Mouse (Mus musculus) liver, embryonic 14.5 days (tissue): ENCODE results near the gene Gpr176. TPM values are rescaled to one million over a fixed set of nuclear protein-coding genes. Genes with fewer than 3 reads are reported as not detected.

ENCODE experiments used
- ATAC-seq: fragments of 200-750 bp; cut with Nextera tagmentation; 2 replicates; pipeline ENCODE4 v1.8.0; 2017; ENCODE audit warnings: moderate number of reproducible peaks, mild to moderate bottlenecking, moderate library complexity; ENCODE audit not compliant: insufficient read depth
- DNase-seq, 3 experiments: peaks; one replicate each; pipeline ENCODE4 v3.0.0-alpha.2; 2012 to 2013; ENCODE audit warnings: low read depth in 3 of 3, low spot score in 3 of 3
- H3K27ac ChIP-seq: fragments of 300-500 bp; sonication (generic); 2 replicates; pipeline ENCODE4 v1.5.1; 2014; ENCODE audit warnings: moderate library complexity, mild to moderate bottlenecking, control low read depth, inconsistent platforms
- H3K27me3 ChIP-seq: fragments of 300-500 bp; sonication (generic); 2 replicates; pipeline ENCODE4 v1.6.1; 2014; ENCODE audit warnings: mild to moderate bottlenecking, low read length, moderate library complexity; ENCODE audit not compliant: control insufficient read depth, insufficient read depth
- H3K36me3 ChIP-seq: fragments of 300-500 bp; sonication (generic); replicated peaks from 2 replicates; pipeline ENCODE4 v1.6.1; 2014; ENCODE audit warnings: low read depth; ENCODE audit not compliant: control insufficient read depth, insufficient read depth
- H3K4me1 ChIP-seq, 2 experiments: fragments of 200-500 bp in 1 of 2; fragments of 300-500 bp in 1 of 2; sonication (generic) in 1 of 2; replicated peaks; 2 replicates each; pipeline ENCODE4 v1.6.1; 2012 to 2014; ENCODE audit warnings: antibody characterized with exemption in 1 of 2, inconsistent platforms in 1 of 2, low read length in 1 of 2; ENCODE audit not compliant: control insufficient read depth in 2 of 2, insufficient read depth in 2 of 2
- H3K4me2 ChIP-seq: fragments of 300-500 bp; sonication (generic); 2 replicates; pipeline ENCODE4 v1.6.1; 2014; ENCODE audit warnings: low read depth, mild to moderate bottlenecking, control low read depth, moderate library complexity
- H3K4me3 ChIP-seq, 2 experiments: fragments of 200-500 bp in 1 of 2; fragments of 300-500 bp in 1 of 2; sonication (generic) in 1 of 2; 2 replicates each; pipeline ENCODE4 v1.5.1; 2012 to 2014; ENCODE audit warnings: low read depth in 2 of 2, low read length in 2 of 2, mild to moderate bottlenecking in 2 of 2, control low read depth in 1 of 2, inconsistent platforms in 1 of 2, moderate library complexity in 1 of 2; ENCODE audit not compliant: insufficient read depth in 1 of 2
- H3K9ac ChIP-seq: fragments of 300-500 bp; sonication (generic); replicated peaks from 2 replicates; pipeline ENCODE4 v1.6.1; 2014; ENCODE audit warnings: mild to moderate bottlenecking, control low read depth, moderate library complexity
- H3K9me3 ChIP-seq: fragments of 300-500 bp; sonication (generic); 2 replicates; pipeline ENCODE4 v1.6.1; 2016; ENCODE audit warnings: low read length, mixed read lengths; ENCODE audit not compliant: control insufficient read depth
- CTCF ChIP-seq: IDR thresholded peaks from 2 replicates; pipeline ENCODE4 v1.5.1; 2016; ENCODE audit warnings: antibody characterized with exemption, low read depth, control low read depth
- EP300 ChIP-seq: IDR thresholded peaks from 2 replicates; pipeline ENCODE4 v1.6.1; 2016; ENCODE audit warnings: antibody characterized with exemption, low read depth
- WGBS: fragments of 180-500 bp; shearing (Covaris S2); extraction: QIAGEN DNeasy Blood & Tissue Kit; methylation state at CpG from one replicate; pipeline ENCODE4 v1.1.7; 2014; ENCODE audit not compliant: insufficient replicate concordance; 5-methylcytosine and 5-hydroxymethylcytosine counted together
- microRNA-seq: library from miRNA; unstranded; fragments of <30 nt; microRNA quantifications from one replicate; pipeline ENCODE4, GENCODE M21; 2016
- polyA plus RNA-seq, 2 experiments: library from polyadenylated mRNA; depleted of rRNA in 1 of 2; stranded (reverse) in 1 of 2; unstranded in 1 of 2; fragments of >200 nt; fragmentation: Nextera tagmentation in 1 of 2; extraction: Ambion mirVana in 1 of 2; gene quantifications; 2 replicates each; pipeline versions ENCODE4 v1.2.1 to v1.2.3; 2012 to 2014

The Gpr176 gene
- polyA plus RNA-seq, 2 experiments: 0.09 to 0.29 TPM

DNA sequence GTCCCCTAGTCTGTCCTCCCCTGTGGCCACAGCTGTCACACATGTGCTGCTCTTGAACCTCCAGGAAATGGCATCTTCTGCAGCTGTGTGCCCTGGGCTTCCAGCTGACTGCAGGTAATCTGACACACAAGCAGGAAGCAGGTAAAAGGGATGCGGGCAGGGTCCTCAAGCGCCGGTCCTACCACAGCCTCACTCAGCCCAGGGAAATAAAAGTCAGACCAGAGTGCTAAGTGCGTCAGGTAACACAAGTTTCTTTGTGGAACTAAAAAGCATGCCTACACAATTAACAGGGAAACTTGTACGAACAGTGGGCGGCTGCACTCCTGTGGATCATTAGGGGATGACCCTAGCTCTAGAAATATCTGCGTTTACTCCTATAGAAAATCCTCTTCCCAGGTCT, 137.0 kb downstream of the Gpr176 start:
- H3K9ac ChIP-seq: no peak overlapping the region
- H3K36me3 ChIP-seq: no peaks in the 10 kb centered on the region
- no peaks in the 10 kb centered on the region for H3K4me1 ChIP-seq
- no peak for ATAC-seq
- H3K27ac ChIP-seq: no peak overlapping the region
- no peaks in the 10 kb centered on the region for H3K9me3 ChIP-seq
- 67% methylated on average over 7 of the region's 7 CpGs for WGBS
- H3K4me3 ChIP-seq: no peak overlapping the region
- no peaks in the 10 kb centered on the region for H3K27me3 ChIP-seq
- no peak for TF ChIP-seq CTCF
- TF ChIP-seq EP300: no peak
- no peak overlapping the region for H3K4me2 ChIP-seq
- no peak for DNase-seq

DNA sequence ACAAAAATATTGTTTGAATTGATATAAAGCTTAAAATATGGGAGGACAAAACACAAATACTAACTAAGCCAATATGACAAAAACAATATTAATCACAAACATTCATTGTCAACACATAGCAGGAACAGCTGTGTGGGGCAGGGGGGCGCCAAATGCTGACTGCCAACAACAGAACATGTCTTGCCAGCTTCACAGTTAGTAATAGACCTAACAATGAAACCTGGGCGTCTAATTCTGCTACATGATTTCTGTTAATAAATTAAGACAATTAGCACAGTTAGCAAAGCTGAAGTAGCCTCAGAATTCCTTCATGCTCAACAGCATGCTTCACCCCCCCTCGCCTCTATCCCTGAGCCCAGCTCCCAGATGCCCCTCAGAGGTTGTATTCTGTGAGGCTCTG, 137.6 kb downstream of the Gpr176 start:
- Histone ChIP-seq H3K4me1 (no peaks in the 10 kb centered on the region), H3K27ac (no peak overlapping the region), H3K36me3 (no peaks in the 10 kb centered on the region), H3K9ac (no peak overlapping the region), H3K4me2 (no peak overlapping the region), H3K27me3 (no peaks in the 10 kb centered on the region), H3K4me3 (no peak overlapping the region), H3K9me3 (no peaks in the 10 kb centered on the region)
- TF ChIP-seq EP300: no peak
- no peak for TF ChIP-seq CTCF
- DNase-seq (no peak), ATAC-seq (no peak)
- 50% methylated on average over 3 of the region's 3 CpGs for WGBS

- 61% methylated on average over 3 of the region's 3 CpGs for WGBS
- no peak for TF ChIP-seq CTCF
- no peak for TF ChIP-seq EP300
- no peak overlapping the region for H3K4me3 ChIP-seq
- H3K27ac ChIP-seq: no peak overlapping the region
- DNase-seq: no peak
- no peak for ATAC-seq
- H3K36me3 ChIP-seq: no peaks in the 10 kb centered on the region
- no peaks in the 10 kb centered on the region for H3K4me1 ChIP-seq
- no peak overlapping the region for H3K4me2 ChIP-seq
- H3K9me3 ChIP-seq: no peaks in the 10 kb centered on the region
- no peak overlapping the region for H3K9ac ChIP-seq
- H3K27me3 ChIP-seq: no peaks in the 10 kb centered on the region
Measured at GRCm38 (mm10) chr2:118230544-118230943, 142.7 kb downstream of the Gpr176 start.

GRCm38 (mm10) chr2:118228486-118229079, 144.6 kb downstream of the Gpr176 start:
- Histone ChIP-seq H3K4me1 (no peaks in the 10 kb centered on the region), H3K9ac (no peak overlapping the region), H3K4me3 (no peak overlapping the region), H3K27me3 (no peaks in the 10 kb centered on the region), H3K4me2 (no peak overlapping the region), H3K36me3 (no peaks in the 10 kb centered on the region), H3K27ac (no peak overlapping the region), H3K9me3 (no peaks in the 10 kb centered on the region)
- DNase-seq (no peak), ATAC-seq (no peak)
- 68% methylated on average over 4 of the region's 4 CpGs for WGBS
- no peak for TF ChIP-seq CTCF
- no peak for TF ChIP-seq EP300

Small RNA genes lying within 50 kb of the gene (microRNA-seq; reads per million reads assigned to microRNA genes)
- gene Gm22800: not detected

Other genes starting within 250 kb of the Gpr176 start
- gene Fsip1, start 116.5 kb downstream of the Gpr176 start, polyA plus RNA-seq (2012; rRNA removed): 0.08 and 0.09 TPM in 2 replicates
- gene Fsip1, start 116.5 kb downstream of the Gpr176 start, polyA plus RNA-seq (2014; fragmentation: Nextera tagmentation; extraction: Ambion mirVana): 0.06 and 0.14 TPM in 2 replicates
- 5.7 and 6.3 TPM in 2 replicates for gene Eif2ak4, start 15.2 kb upstream of the Gpr176 start, polyA plus RNA-seq (2012; rRNA removed)
- gene Eif2ak4, start 15.2 kb upstream of the Gpr176 start, polyA plus RNA-seq (2014; fragmentation: Nextera tagmentation; extraction: Ambion mirVana): 3.7 and 4.9 TPM in 2 replicates
- 46.6 and 59.2 TPM in 2 replicates for gene Srp14, start 106.3 kb upstream of the Gpr176 start, polyA plus RNA-seq (2012; rRNA removed)
- gene Srp14, start 106.3 kb upstream of the Gpr176 start, polyA plus RNA-seq (2014; fragmentation: Nextera tagmentation; extraction: Ambion mirVana): 93.7 and 102 TPM in 2 replicates
- gene Bmf, start 176.3 kb upstream of the Gpr176 start, polyA plus RNA-seq (2012; rRNA removed): 0.82 and 0.87 TPM in 2 replicates
- 0.69 and 0.70 TPM in 2 replicates for gene Bmf, start 176.3 kb upstream of the Gpr176 start, polyA plus RNA-seq (2014; fragmentation: Nextera tagmentation; extraction: Ambion mirVana)
- gene Bub1b, start 224.8 kb upstream of the Gpr176 start, polyA plus RNA-seq (2012; rRNA removed): 26.0 and 33.6 TPM in 2 replicates
- 40.2 and 46.6 TPM in 2 replicates for gene Bub1b, start 224.8 kb upstream of the Gpr176 start, polyA plus RNA-seq (2014; fragmentation: Nextera tagmentation; extraction: Ambion mirVana)